Mouse (Mus musculus): ENCODE measurements around the gene Rtl3. TPM values are rescaled to one million over a fixed set of nuclear protein-coding genes. Genes with fewer than 3 reads are reported as not detected.

The Rtl3 gene
- total and polyA plus RNA-seq, 2 experiments from 2014 or later: 0.42 to 1.9 TPM

DNA sequence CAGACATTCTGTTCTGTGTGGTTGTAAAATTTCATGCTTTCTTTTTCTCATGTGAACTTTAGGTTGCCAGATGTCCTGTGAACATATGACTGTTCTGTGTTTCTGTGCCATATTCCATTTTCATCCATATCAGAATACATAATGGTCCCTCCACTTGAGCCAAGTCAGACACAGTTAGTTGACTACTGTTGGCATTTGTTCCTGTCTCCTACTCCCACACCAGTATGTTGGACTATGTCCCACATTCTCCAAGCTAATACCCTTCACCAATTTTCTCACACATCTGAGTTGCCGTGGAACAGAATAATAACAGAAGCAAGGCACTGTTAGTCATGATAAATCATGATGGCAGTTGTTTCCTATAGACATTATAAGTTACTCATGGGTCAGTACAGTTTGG is 9.9 kb downstream of the Rtl3 start:
- Histone ChIP-seq H3K9ac (replicated peaks; ENCODE audit: low read length, poor library complexity, severe bottlenecking) (no peak overlapping the region), H3K4me1 (ENCODE audit: insufficient read depth, low read length) (no peaks in the 10 kb centered on the region), H3K4me3 (ENCODE audit: low read depth, low read length) (no peak overlapping the region), H3K36me3 (ENCODE audit: insufficient read depth, low read length) (no peaks in the 10 kb centered on the region), H3K27ac (ENCODE audit: low read depth, low read length) (no peak overlapping the region), H3K4me2 (ENCODE audit: low read depth, low read length, poor library complexity, severe bottlenecking) (no peak overlapping the region), H3K9me3 (ENCODE audit: low read length) (no peaks in the 10 kb centered on the region), H3K27me3 (ENCODE audit: insufficient read depth, low read length) (no peaks in the 10 kb centered on the region)
- TF ChIP-seq CTCF (IDR thresholded peaks at IDR 0.05): no peak
- no peak for ATAC-seq (ENCODE audit: low FRiP score)
- no peak for DNase-seq (ENCODE audit: low spot score)
- 84% methylated on average over 1 of the region's 1 CpGs for WGBS

- Histone ChIP-seq H3K4me3 (ENCODE audit: low read depth, low read length) (no peak overlapping the region), H3K27me3 (ENCODE audit: insufficient read depth, low read length) (no peaks in the 10 kb centered on the region), H3K9ac (replicated peaks; ENCODE audit: low read length, poor library complexity, severe bottlenecking) (no peak overlapping the region), H3K36me3 (ENCODE audit: insufficient read depth, low read length) (no peaks in the 10 kb centered on the region), H3K27ac (ENCODE audit: low read depth, low read length) (no peak overlapping the region), H3K4me2 (ENCODE audit: low read depth, low read length, poor library complexity, severe bottlenecking) (no peak overlapping the region), H3K4me1 (ENCODE audit: insufficient read depth, low read length) (no peaks in the 10 kb centered on the region), H3K9me3 (ENCODE audit: low read length) (no peaks in the 10 kb centered on the region)
- DNase-seq (ENCODE audit: low spot score): no peak
- TF ChIP-seq CTCF (IDR thresholded peaks at IDR 0.05): no peak
- no peak for ATAC-seq (ENCODE audit: low FRiP score)
- WGBS: 64% methylated on average over 7 of the region's 7 CpGs
Measured at GRCm38 (mm10) chrX:106809560-106810226, 30.8 kb downstream of the Rtl3 start.

DNA sequence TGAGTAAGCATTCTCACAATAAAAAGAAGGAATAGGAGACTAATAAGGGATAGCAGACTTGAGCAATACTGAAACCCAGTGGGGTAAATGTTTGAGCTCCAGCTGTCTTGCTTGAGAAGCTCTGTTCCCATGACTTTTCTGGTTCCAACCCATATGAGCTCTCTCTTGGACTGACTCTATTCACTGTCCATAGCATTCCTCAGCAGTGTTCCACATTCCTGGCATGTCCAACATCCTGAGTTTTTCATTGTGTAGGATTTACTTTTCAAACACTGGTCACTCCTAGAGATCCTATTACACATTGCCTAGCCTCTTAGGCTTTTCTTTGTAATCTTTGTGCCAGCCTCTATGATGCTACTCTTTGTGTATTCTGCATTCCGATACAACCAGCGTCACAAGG is 36.1 kb downstream of the Rtl3 start:
- Histone ChIP-seq H3K27ac (ENCODE audit: low read depth, low read length) (no peak overlapping the region), H3K4me2 (ENCODE audit: low read depth, low read length, poor library complexity, severe bottlenecking) (no peak overlapping the region), H3K4me3 (ENCODE audit: low read depth, low read length) (no peak overlapping the region), H3K9ac (replicated peaks; ENCODE audit: low read length, poor library complexity, severe bottlenecking) (no peak overlapping the region), H3K36me3 (ENCODE audit: insufficient read depth, low read length) (no peaks in the 10 kb centered on the region), H3K4me1 (ENCODE audit: insufficient read depth, low read length) (no peaks in the 10 kb centered on the region), H3K27me3 (ENCODE audit: insufficient read depth, low read length) (no peaks in the 10 kb centered on the region), H3K9me3 (ENCODE audit: low read length) (no peaks in the 10 kb centered on the region)
- DNase-seq (ENCODE audit: low spot score) (no peak), ATAC-seq (ENCODE audit: low FRiP score) (no peak)
- TF ChIP-seq CTCF (IDR thresholded peaks at IDR 0.05): no peak
- WGBS: 44% methylated on average over 2 of the region's 2 CpGs

- H3K27ac ChIP-seq (ENCODE audit: low read depth, low read length): no peak overlapping the region
- H3K4me1 ChIP-seq (ENCODE audit: insufficient read depth, low read length): no peaks in the 10 kb centered on the region
- WGBS: 12% methylated on average over 2 of the region's 2 CpGs
- no peak overlapping the region for H3K4me2 ChIP-seq (ENCODE audit: low read depth, low read length, poor library complexity, severe bottlenecking)
- peak; percentile 69 for TF ChIP-seq CTCF (IDR thresholded peaks at IDR 0.05)
- H3K9ac ChIP-seq (replicated peaks; ENCODE audit: low read length, poor library complexity, severe bottlenecking): no peak overlapping the region
- ATAC-seq (ENCODE audit: low FRiP score) (no peak), DNase-seq (ENCODE audit: low spot score) (peak; percentile 49)
- H3K36me3 ChIP-seq (ENCODE audit: insufficient read depth, low read length): no peaks in the 10 kb centered on the region
- no peak overlapping the region for H3K4me3 ChIP-seq (ENCODE audit: low read depth, low read length)
- no peaks in the 10 kb centered on the region for H3K27me3 ChIP-seq (ENCODE audit: insufficient read depth, low read length)
- H3K9me3 ChIP-seq (ENCODE audit: low read length): no peaks in the 10 kb centered on the region
Measured at GRCm38 (mm10) chrX:106794686-106795085, 45.8 kb downstream of the Rtl3 start.

Other genes starting within 250 kb of the Rtl3 start
- 0.33 and 0.44 TPM in 2 replicates for gene Cysltr1, start 237.0 kb downstream of the Rtl3 start, total RNA-seq (2014; rRNA removed)
- 0.23 and 0.47 TPM in 2 replicates for gene Cysltr1, start 237.0 kb downstream of the Rtl3 start, polyA plus RNA-seq (2015; fragmentation: Nextera tagmentation; extraction: Ambion mirVana)
- gene Lpar4, start 80.0 kb upstream of the Rtl3 start, total RNA-seq (2014; rRNA removed): 4.1 and 4.2 TPM in 2 replicates
- gene Lpar4, start 80.0 kb upstream of the Rtl3 start, polyA plus RNA-seq (2015; fragmentation: Nextera tagmentation; extraction: Ambion mirVana): 3.5 and 3.9 TPM in 2 replicates
- gene P2ry10, start 247.8 kb upstream of the Rtl3 start, total RNA-seq (2014; rRNA removed): 0.33 and 0.60 TPM in 2 replicates
- gene P2ry10, start 247.8 kb upstream of the Rtl3 start, polyA plus RNA-seq (2015; fragmentation: Nextera tagmentation; extraction: Ambion mirVana): not detected in 2 replicates